Mouse (Mus musculus) brain, embryonic 14.5 days (tissue): ENCODE results near the gene Ptpro.

Source experiments
- CTCF ChIP-seq: fragments of 200-500 bp; IDR thresholded peaks from 2 replicates; pipeline ENCODE4 v1.5.1; 2012; ENCODE audit warnings: inconsistent platforms, mild to moderate bottlenecking, moderate library complexity, borderline replicate concordance; ENCODE audit not compliant: insufficient read depth, insufficient read length; ENCODE audit errors: extremely low read depth
- POLR2A ChIP-seq: fragments of 200-500 bp; IDR thresholded peaks from 2 replicates; pipeline ENCODE4 v1.6.1; 2012; ENCODE audit warnings: mild to moderate bottlenecking, inconsistent platforms, borderline replicate concordance; ENCODE audit not compliant: poor library complexity, insufficient read depth, insufficient read length, severe bottlenecking; ENCODE audit errors: extremely low read depth

DNA sequence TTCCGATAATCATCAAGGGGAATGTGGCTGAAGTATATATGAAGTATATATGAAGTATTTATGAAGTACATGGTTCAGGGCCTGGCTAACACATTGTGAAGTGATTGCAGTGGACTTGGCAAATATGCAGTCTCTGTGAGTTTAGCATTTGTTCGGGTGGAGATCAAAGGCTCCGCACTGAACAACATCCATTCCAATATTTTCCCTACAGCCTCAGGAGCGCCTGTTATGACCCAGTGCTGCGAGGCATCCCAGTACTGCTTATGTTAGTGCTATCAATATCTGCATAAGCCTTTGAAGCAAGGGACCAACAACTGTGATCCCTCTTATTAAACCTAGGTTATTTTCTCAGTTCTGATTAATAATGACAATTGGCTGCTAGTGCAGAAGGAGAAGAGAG, 36.1 kb downstream of the Ptpro start:
- no peak for TF ChIP-seq POLR2A
- TF ChIP-seq CTCF: no peak
